Mouse (Mus musculus) stomach, embryonic 15.5 days (tissue): ENCODE data around the gene Hs3st4. TPM values are rescaled to one million over a fixed set of nuclear protein-coding genes. Genes with fewer than 3 reads are reported as not detected.

Source experiments
- ATAC-seq: fragments of 200-750 bp; cut with Nextera tagmentation; 2 replicates; pipeline ENCODE4 v1.8.0; 2017; ENCODE audit warnings: low read depth, moderate number of reproducible peaks, moderate TSS enrichment; ENCODE audit not compliant: insufficient read depth, low FRiP score
- H3K27ac ChIP-seq: fragments of 300-500 bp; sonication (generic); 2 replicates; pipeline ENCODE4 v1.5.1; 2015; ENCODE audit warnings: mild to moderate bottlenecking, inconsistent platforms
- H3K27me3 ChIP-seq: fragments of 300-500 bp; sonication (generic); replicated peaks from 2 replicates; pipeline ENCODE4 v1.6.1; 2015; ENCODE audit warnings: inconsistent platforms
- H3K36me3 ChIP-seq: fragments of 300-500 bp; sonication (generic); 2 replicates; pipeline ENCODE4 v1.6.1; 2015; ENCODE audit warnings: inconsistent platforms
- H3K4me1 ChIP-seq: fragments of 300-500 bp; sonication (generic); 2 replicates; pipeline ENCODE4 v1.6.1; 2015; ENCODE audit warnings: inconsistent platforms
- H3K4me2 ChIP-seq: fragments of 300-500 bp; sonication (generic); 2 replicates; pipeline ENCODE4 v1.6.1; 2015; ENCODE audit warnings: mild to moderate bottlenecking, inconsistent platforms
- H3K4me3 ChIP-seq: fragments of 300-500 bp; sonication (generic); replicated peaks from 2 replicates; pipeline ENCODE4 v1.5.1; 2015; ENCODE audit warnings: inconsistent platforms
- H3K9ac ChIP-seq: fragments of 300-500 bp; sonication (generic); 2 replicates; pipeline ENCODE4 v1.6.1; 2015; ENCODE audit warnings: inconsistent platforms
- H3K9me3 ChIP-seq: fragments of 300-500 bp; sonication (generic); 2 replicates; pipeline ENCODE4 v1.6.1; 2016; ENCODE audit warnings: inconsistent platforms
- WGBS: fragments of 180-500 bp; shearing (Covaris S2); methylation state at CpG from one replicate; pipeline ENCODE4 v1.1.7; 2015; 5-methylcytosine and 5-hydroxymethylcytosine counted together
- polyA plus RNA-seq: library from polyadenylated mRNA; unstranded; fragments of >200 nt; fragmentation: Nextera tagmentation; extraction: Ambion mirVana; gene quantifications from 2 replicates; pipeline ENCODE4 v1.2.1, GENCODE M21; 2015

Gene Hs3st4
- polyA plus RNA-seq, 1 experiment from 2014 or later, result 0.37 TPM

DNA sequence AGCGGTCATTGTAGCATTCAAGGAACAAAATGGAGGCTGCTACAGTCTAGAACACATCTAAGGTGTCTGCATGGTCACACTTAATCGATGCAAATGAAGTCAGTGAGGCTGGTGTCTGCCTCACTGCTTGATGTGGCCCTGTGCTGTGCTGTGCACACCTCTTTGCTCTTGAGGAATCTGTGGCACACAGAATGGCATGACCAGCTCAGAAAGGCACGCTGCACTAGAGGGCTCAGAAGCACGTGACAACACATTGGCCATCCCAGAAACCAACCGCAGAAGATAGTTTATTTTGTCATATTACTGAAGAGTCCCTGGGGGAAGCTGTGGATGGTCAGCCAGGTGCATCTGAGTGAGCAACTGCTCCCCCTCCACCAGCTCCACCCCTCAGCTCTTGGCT lies 44.2 kb downstream of the Hs3st4 start:
- Histone ChIP-seq H3K4me2 (no peak overlapping the region), H3K36me3 (no peaks in the 10 kb centered on the region), H3K27me3 (no peaks in the 10 kb centered on the region), H3K9ac (no peak overlapping the region), H3K9me3 (no peaks in the 10 kb centered on the region), H3K4me3 (no peak overlapping the region), H3K27ac (no peak overlapping the region), H3K4me1 (no peaks in the 10 kb centered on the region)
- ATAC-seq, result no peak
- WGBS, result 87% methylated on average over 5 of the region's 5 CpGs

DNA sequence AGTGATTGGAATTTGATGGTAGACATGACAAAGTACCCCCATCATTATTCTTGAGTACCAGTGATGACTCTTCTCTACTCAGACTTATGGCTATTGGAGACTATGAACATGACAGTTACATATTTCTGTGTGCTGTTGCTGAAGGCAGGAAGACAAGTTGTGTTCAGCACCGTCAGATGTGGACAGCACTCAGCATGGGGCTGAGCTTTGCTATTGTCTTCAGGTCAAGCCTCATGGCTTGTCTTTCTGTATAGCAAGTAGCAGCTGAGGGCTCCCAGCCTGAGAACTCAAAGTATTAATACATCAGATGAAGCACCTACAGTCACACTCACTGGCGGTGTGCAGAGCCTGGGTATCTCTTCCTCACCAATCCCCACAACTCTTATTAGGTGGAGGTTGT lies 49.6 kb downstream of the Hs3st4 start:
- ATAC-seq, result no peak
- WGBS, result 39% methylated on average over 2 of the region's 2 CpGs

DNA sequence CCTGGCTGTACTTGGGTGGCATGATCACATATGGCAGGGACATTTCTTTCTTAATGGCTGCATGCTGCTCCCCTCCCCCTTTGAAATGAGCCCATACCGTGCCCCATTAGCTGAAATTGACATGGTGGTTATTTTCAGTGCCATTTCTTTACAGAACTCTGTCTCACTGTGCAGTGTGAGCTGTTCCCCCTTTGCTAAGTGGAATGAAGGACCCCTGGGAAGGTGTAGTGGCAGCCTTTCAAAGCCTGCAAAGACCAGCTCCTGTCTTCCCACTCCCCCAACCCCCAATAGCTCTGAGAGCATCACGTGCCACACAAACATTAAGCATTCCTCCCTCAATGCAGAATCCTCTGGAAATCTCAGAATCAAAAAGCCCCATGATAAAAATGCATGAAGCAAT lies 50.7 kb downstream of the Hs3st4 start:
- Histone ChIP-seq H3K36me3 (no peaks in the 10 kb centered on the region), H3K9me3 (no peaks in the 10 kb centered on the region), H3K27ac (no peak overlapping the region), H3K27me3 (no peaks in the 10 kb centered on the region), H3K4me1 (no peaks in the 10 kb centered on the region), H3K4me3 (no peak overlapping the region), H3K4me2 (no peak overlapping the region), H3K9ac (no peak overlapping the region)
- WGBS, result 74% methylated on average over 2 of the region's 2 CpGs
- ATAC-seq, result no peak

More for the DNA sequence above, 49.6 kb downstream of the Hs3st4 start:
- Histone ChIP-seq H3K4me3 (no peak overlapping the region), H3K4me2 (no peak overlapping the region), H3K4me1 (no peaks in the 10 kb centered on the region), H3K9me3 (no peaks in the 10 kb centered on the region), H3K27ac (no peak overlapping the region), H3K27me3 (no peaks in the 10 kb centered on the region), H3K9ac (no peak overlapping the region), H3K36me3 (no peaks in the 10 kb centered on the region)

DNA sequence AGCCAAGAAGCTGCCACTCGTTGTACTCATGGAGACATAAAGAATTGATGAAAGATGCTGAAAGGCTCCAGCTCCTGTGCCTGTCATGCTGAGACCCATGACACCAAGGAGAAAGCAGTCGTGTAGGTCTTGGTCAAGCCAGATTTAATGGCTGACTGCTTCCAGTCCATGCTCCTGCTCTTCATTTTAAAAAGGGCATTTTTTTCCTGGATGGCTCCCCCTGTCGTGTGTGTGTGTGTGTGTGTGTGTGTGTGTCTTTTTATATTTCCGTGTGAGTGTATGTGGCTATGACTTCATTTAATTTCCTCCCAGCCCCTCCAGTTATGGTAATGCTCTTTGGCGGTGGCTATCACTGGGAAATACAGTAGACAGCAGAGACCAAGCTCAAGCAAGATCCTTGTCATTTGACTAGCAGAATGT lies 54.6 kb downstream of the Hs3st4 start:
- H3K4me2 ChIP-seq, result no peak overlapping the region
- H3K27ac ChIP-seq, result no peak overlapping the region
- no peaks in the 10 kb centered on the region for H3K4me1 ChIP-seq
- 66% methylated on average over 5 of the region's 5 CpGs for WGBS
- H3K36me3 ChIP-seq, result no peaks in the 10 kb centered on the region
- ATAC-seq, result no peak
- no peaks in the 10 kb centered on the region for H3K27me3 ChIP-seq
- H3K9me3 ChIP-seq, result no peaks in the 10 kb centered on the region
- H3K4me3 ChIP-seq, result no peak overlapping the region
- H3K9ac ChIP-seq, result no peak overlapping the region

DNA sequence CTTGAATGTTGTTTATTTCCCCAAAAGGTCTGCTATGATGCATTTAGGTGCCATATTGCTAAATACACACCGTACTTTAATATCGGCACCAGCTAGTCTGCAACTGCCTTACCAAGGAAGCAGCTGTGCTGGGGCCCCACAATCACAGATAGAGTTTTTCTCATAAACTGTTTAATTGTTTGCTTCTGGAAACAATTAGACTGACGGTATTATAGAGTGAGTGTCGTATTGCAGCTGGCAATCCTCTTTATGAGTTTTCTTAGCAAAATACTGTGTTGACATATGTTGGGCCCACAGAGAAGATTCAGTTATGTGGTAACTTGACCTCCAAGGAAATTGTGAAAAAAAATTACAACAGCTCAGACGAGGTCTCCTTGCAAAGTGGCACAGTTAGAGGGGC lies 56.5 kb downstream of the Hs3st4 start:
- 57% methylated on average over 5 of the region's 5 CpGs for WGBS
- Histone ChIP-seq H3K36me3 (no peaks in the 10 kb centered on the region), H3K27me3 (no peaks in the 10 kb centered on the region), H3K4me3 (no peak overlapping the region), H3K27ac (no peak overlapping the region), H3K9ac (no peak overlapping the region), H3K9me3 (no peaks in the 10 kb centered on the region), H3K4me1 (no peaks in the 10 kb centered on the region), H3K4me2 (no peak overlapping the region)
- no peak for ATAC-seq

DNA sequence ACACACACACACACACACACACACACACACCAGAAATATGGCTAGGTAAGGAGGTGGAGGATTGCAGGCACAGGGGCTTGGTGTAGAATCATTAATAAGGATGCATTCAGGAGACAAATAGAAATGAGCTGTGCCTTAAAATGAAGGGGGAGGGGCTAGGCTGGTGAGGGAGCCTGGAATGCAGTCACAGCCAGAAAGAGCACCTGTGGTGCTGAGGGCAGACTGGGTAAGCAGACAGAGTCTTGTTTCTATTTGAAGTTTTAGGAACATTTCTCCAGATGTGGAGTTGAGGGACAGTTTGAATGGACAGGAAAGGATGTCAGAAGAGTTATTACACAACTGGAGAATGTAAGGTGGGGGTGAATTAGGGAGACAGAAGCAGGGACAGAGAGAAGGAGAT lies 64.7 kb downstream of the Hs3st4 start:
- Histone ChIP-seq H3K36me3 (no peaks in the 10 kb centered on the region), H3K4me3 (no peak overlapping the region), H3K4me1 (no peaks in the 10 kb centered on the region), H3K4me2 (no peak overlapping the region), H3K27me3 (no peaks in the 10 kb centered on the region), H3K9me3 (no peaks in the 10 kb centered on the region), H3K9ac (no peak overlapping the region), H3K27ac (no peak overlapping the region)
- ATAC-seq, result no peak

DNA sequence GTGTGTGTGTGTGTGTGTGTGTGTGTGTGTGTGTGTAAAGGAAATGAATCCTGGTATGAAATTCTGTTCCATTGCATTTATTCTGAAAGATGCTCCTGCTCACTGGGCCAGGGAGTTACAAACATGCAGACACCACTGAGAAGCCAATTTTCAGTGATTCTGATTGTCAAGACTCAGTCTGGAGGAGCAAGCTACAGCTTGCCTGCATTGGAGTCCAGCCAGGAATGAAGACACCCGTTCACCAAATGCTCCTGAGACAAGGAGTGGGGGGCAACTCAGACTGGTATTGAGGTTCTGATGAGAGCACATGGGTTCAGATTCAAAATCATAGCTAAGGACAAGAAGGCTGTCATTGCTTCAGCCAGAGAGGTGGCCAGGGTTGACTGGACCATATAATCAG lies 66.3 kb downstream of the Hs3st4 start:
- no peak overlapping the region for H3K9ac ChIP-seq
- H3K4me2 ChIP-seq, result no peak overlapping the region
- no peaks in the 10 kb centered on the region for H3K4me1 ChIP-seq
- H3K27ac ChIP-seq, result no peak overlapping the region
- no peaks in the 10 kb centered on the region for H3K9me3 ChIP-seq
- WGBS, result 50% methylated on average over 1 of the region's 1 CpGs
- no peak for ATAC-seq
- no peaks in the 10 kb centered on the region for H3K27me3 ChIP-seq
- no peak overlapping the region for H3K4me3 ChIP-seq
- H3K36me3 ChIP-seq, result no peaks in the 10 kb centered on the region

DNA sequence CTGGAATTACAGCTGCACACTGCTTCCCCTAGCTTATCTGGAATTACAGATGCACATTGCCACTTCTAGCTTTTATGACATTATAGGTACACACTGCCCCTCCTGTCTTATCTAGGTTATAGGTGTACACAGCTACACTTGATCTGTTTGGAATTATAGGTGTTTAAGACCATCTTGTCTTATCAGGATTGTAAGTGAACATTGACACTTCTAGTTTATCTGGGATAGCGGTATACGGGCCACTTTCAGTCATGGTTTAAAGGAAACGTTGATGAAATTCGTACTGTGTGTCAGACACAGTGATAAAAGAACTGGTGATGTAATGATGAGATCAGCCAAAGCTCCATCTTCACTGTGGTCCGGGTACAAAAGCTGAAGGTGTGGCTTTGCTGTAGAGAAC lies 67.8 kb downstream of the Hs3st4 start:
- Histone ChIP-seq H3K27ac (no peak overlapping the region), H3K4me1 (no peaks in the 10 kb centered on the region), H3K9me3 (no peaks in the 10 kb centered on the region), H3K36me3 (no peaks in the 10 kb centered on the region), H3K27me3 (no peaks in the 10 kb centered on the region), H3K4me3 (no peak overlapping the region), H3K9ac (no peak overlapping the region), H3K4me2 (no peak overlapping the region)
- no peak for ATAC-seq
- 80% methylated on average over 5 of the region's 5 CpGs for whole genome bisulfite sequencing

DNA sequence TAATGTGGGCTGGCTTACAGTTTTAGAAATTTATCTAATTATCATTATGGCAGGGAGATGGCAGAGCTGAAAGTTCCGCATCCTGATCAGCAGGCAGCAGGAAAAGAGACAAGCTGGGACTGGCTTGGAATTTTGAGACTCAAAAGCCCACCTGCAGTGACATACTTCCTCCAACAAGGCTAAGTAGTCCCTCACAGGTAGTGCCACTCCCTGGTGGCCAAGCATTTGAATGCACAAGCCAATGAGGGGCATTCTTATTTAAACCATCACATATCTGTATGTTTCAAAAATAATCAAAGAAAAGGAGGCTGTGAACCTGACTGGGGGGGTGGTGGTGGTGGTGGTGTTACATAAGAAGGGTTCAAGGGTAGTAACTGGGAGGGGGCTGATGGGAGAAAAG lies 101.1 kb downstream of the Hs3st4 start:
- no peak overlapping the region for H3K27ac ChIP-seq
- H3K27me3 ChIP-seq, result no peaks in the 10 kb centered on the region
- no peaks in the 10 kb centered on the region for H3K4me1 ChIP-seq
- H3K9ac ChIP-seq, result no peak overlapping the region
- ATAC-seq, result no peak
- H3K4me2 ChIP-seq, result no peak overlapping the region
- H3K4me3 ChIP-seq, result no peak overlapping the region
- no peaks in the 10 kb centered on the region for H3K9me3 ChIP-seq
- 68% methylated on average over 1 of the region's 1 CpGs for WGBS
- H3K36me3 ChIP-seq, result no peaks in the 10 kb centered on the region

DNA sequence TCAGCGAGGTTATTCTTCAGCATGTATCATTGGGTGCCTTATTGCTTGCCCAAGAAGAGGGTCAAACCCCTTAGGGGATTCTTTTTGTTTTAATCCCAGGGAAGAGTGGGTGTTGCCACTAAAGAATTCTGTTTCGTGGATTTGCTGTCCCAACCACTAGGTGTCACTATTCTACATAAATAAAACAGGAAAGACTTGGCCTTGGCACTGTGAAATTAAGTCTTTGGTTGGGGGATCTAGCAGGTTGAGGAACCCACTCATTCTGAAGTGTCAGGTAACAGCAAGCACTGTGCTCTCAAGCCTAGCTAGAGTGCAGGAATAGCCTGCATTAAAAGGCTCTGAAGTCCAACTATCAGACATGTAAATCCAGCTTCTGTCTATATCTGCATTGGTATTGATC lies 146.3 kb downstream of the Hs3st4 start:
- H3K9ac ChIP-seq, result no peak overlapping the region
- no peak overlapping the region for H3K4me3 ChIP-seq
- no peak for ATAC-seq
- H3K27me3 ChIP-seq, result no peaks in the 10 kb centered on the region
- no peak overlapping the region for H3K4me2 ChIP-seq
- no peaks in the 10 kb centered on the region for H3K4me1 ChIP-seq
- no peak overlapping the region for H3K27ac ChIP-seq
- WGBS, result 1% methylated on average over 2 of the region's 2 CpGs
- H3K9me3 ChIP-seq, result no peaks in the 10 kb centered on the region
- H3K36me3 ChIP-seq, result no peaks in the 10 kb centered on the region

DNA sequence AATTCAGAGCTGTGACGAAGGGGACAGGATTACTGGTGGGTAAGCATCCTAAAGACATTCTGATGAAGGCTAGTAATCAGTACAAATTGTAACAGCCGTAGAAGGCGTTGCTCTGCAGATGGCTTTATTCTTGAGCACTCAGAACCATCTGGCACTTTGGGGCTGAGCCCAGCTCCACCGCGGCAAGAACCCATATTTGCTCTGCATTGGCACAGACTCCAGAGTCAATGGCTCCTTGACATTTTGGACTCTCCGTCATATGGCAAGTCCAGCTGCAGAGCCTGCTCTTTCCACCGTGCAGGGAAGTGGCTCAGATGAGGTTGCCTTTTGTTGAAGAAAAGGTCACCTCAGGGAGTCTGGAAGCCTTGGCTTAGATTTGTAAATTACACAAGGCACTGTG lies 148.6 kb downstream of the Hs3st4 start:
- H3K36me3 ChIP-seq, result no peaks in the 10 kb centered on the region
- H3K9me3 ChIP-seq, result no peaks in the 10 kb centered on the region
- no peak for ATAC-seq
- no peak overlapping the region for H3K9ac ChIP-seq
- no peaks in the 10 kb centered on the region for H3K27me3 ChIP-seq
- no peak overlapping the region for H3K4me2 ChIP-seq
- 57% methylated on average over 7 of the region's 7 CpGs for WGBS
- H3K27ac ChIP-seq, result no peak overlapping the region
- H3K4me3 ChIP-seq, result no peak overlapping the region
- H3K4me1 ChIP-seq, result no peaks in the 10 kb centered on the region

DNA sequence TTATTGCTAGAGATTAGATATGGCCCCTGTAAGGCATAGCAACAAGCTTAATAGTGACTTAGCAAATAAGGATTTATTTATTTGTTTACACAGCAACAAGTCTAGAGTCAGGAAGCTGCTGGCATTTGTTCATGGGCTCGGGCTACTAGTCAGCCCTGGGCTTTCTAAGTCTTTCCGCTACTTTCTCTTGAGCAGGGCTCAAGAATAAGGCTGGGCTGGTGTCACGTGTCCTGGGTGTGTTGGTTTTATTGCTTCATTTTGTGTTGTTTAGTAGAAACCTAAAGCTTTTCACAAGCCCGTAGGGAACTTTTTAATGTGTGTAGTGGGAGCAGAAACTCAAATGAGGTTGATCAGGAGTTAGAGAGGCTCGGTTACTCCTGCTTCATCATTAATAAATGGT lies 153.5 kb downstream of the Hs3st4 start:
- H3K4me1 ChIP-seq, result no peaks in the 10 kb centered on the region
- WGBS, result 72% methylated on average over 5 of the region's 5 CpGs
- H3K27me3 ChIP-seq, result no peaks in the 10 kb centered on the region
- no peak overlapping the region for H3K4me3 ChIP-seq
- no peaks in the 10 kb centered on the region for H3K9me3 ChIP-seq
- ATAC-seq, result no peak
- H3K9ac ChIP-seq, result no peak overlapping the region
- no peak overlapping the region for H3K27ac ChIP-seq
- no peak overlapping the region for H3K4me2 ChIP-seq
- no peaks in the 10 kb centered on the region for H3K36me3 ChIP-seq

DNA sequence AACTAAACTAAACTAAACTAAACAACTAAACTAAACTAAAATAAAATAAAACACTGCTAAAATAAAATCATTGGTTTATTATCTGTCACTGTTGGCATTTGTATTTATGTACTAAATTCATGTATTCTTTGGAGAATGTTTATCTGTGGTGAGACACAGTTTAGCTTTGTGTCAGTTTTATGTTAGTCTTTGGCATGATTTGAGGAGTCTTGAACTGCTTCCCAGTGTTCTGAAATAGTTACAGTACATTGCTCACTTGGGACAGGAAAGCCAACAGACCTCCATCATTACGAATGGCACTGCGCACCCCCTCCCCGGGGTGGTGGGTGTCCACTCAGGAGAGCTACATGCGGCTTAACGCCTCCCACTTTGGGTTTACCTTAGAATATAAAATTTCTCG lies 158.6 kb downstream of the Hs3st4 start:
- H3K27ac ChIP-seq, result no peak overlapping the region
- no peak overlapping the region for H3K4me2 ChIP-seq
- H3K4me3 ChIP-seq, result no peak overlapping the region
- no peaks in the 10 kb centered on the region for H3K36me3 ChIP-seq
- no peaks in the 10 kb centered on the region for H3K27me3 ChIP-seq
- no peak for ATAC-seq
- no peaks in the 10 kb centered on the region for H3K4me1 ChIP-seq
- no peaks in the 10 kb centered on the region for H3K9me3 ChIP-seq
- H3K9ac ChIP-seq, result no peak overlapping the region
- 72% methylated on average over 6 of the region's 6 CpGs for WGBS
